Mouse (Mus musculus): ENCODE measurements around the gene Gm45062. TPM values are rescaled to one million over a fixed set of nuclear protein-coding genes. Genes with fewer than 3 reads are reported as not detected.

The Gm45062 gene
- total RNA-seq, 1 experiment = 1.5 TPM

- TF ChIP-seq HCFC1 (IDR thresholded peaks at IDR 0.05; ENCODE audit: borderline replicate concordance, insufficient read depth, low read length) (no peak), ZNF384 (IDR thresholded peaks at IDR 0.05; ENCODE audit: low read depth, low read length) (no peak), MAFK (IDR thresholded peaks at IDR 0.05; ENCODE audit: insufficient read depth, low read depth, low read length) (no peak), ZC3H11A (IDR thresholded peaks at IDR 0.05; ENCODE audit: borderline replicate concordance, low read depth, low read length) (no peak), CHD2 (IDR thresholded peaks at IDR 0.05; ENCODE audit: low read depth, low read length) (no peak)
- no peaks in the 10 kb centered on the region for H3K9me3 ChIP-seq (ENCODE audit: control insufficient read depth, insufficient read depth, low read depth, low read length)
- DNase-seq (ENCODE audit: low read depth, low spot score) = no peak
- no peaks in the 10 kb centered on the region for H3K36me3 ChIP-seq (ENCODE audit: control insufficient read depth, insufficient read depth, low read length, poor library complexity, severe bottlenecking)
- H3K4me3 ChIP-seq (ENCODE audit: insufficient read depth in 1 of 2, low read depth in 1 of 2, low read length in 2 of 2, poor library complexity in 1 of 2, severe bottlenecking in 1 of 2) = no peak overlapping the region
- H3K27ac ChIP-seq (ENCODE audit: insufficient read depth, low read depth, low read length, poor library complexity, severe bottlenecking) = no peak overlapping the region
- in situ Hi-C loops (cut with MboI; ENCODE audit: low sequenced_read_pairs in 2 of 2, unreplicated experiment in 2 of 2) = no loop called here
- no peak overlapping the region for H3K9ac ChIP-seq (ENCODE audit: insufficient read depth, low read depth, low read length, poor library complexity, severe bottlenecking)
- H3K4me1 ChIP-seq (ENCODE audit: control insufficient read depth in 2 of 2, insufficient read depth in 2 of 2, low read length in 2 of 2, poor library complexity in 1 of 2) = no peaks in the 10 kb centered on the region
Observed at GRCm38 (mm10) chr6:8632701-8633100, 373.5 kb downstream of the Gm45062 start.

GRCm38 (mm10) chr6:8638122-8638521, 378.9 kb downstream of the Gm45062 start:
- Histone ChIP-seq H3K36me3 (ENCODE audit: control insufficient read depth, insufficient read depth, low read length, poor library complexity, severe bottlenecking) (no peaks in the 10 kb centered on the region), H3K4me3 (ENCODE audit: insufficient read depth in 1 of 2, low read depth in 1 of 2, low read length in 2 of 2, poor library complexity in 1 of 2, severe bottlenecking in 1 of 2) (no peak overlapping the region), H3K4me1 (ENCODE audit: control insufficient read depth in 2 of 2, insufficient read depth in 2 of 2, low read length in 2 of 2, poor library complexity in 1 of 2) (no peaks in the 10 kb centered on the region), H3K27ac (ENCODE audit: insufficient read depth, low read depth, low read length, poor library complexity, severe bottlenecking) (no peak overlapping the region), H3K9me3 (ENCODE audit: control insufficient read depth, insufficient read depth, low read depth, low read length) (no peaks in the 10 kb centered on the region), H3K9ac (ENCODE audit: insufficient read depth, low read depth, low read length, poor library complexity, severe bottlenecking) (no peak overlapping the region)
- no peak for DNase-seq (ENCODE audit: low read depth, low spot score)
- in situ Hi-C loops (cut with MboI; ENCODE audit: low sequenced_read_pairs in 2 of 2, unreplicated experiment in 2 of 2) = no loop called here
- TF ChIP-seq ZNF384 (IDR thresholded peaks at IDR 0.05; ENCODE audit: low read depth, low read length) (no peak), ZC3H11A (IDR thresholded peaks at IDR 0.05; ENCODE audit: borderline replicate concordance, low read depth, low read length) (no peak), MAFK (IDR thresholded peaks at IDR 0.05; ENCODE audit: insufficient read depth, low read depth, low read length) (no peak), HCFC1 (IDR thresholded peaks at IDR 0.05; ENCODE audit: borderline replicate concordance, insufficient read depth, low read length) (no peak), CHD2 (IDR thresholded peaks at IDR 0.05; ENCODE audit: low read depth, low read length) (no peak)

GRCm38 (mm10) chr6:8638899-8639298, 379.6 kb downstream of the Gm45062 start:
- no peak for TF ChIP-seq CHD2 (IDR thresholded peaks at IDR 0.05; ENCODE audit: low read depth, low read length)
- no peak for TF ChIP-seq HCFC1 (IDR thresholded peaks at IDR 0.05; ENCODE audit: borderline replicate concordance, insufficient read depth, low read length)
- no peak for TF ChIP-seq ZC3H11A (IDR thresholded peaks at IDR 0.05; ENCODE audit: borderline replicate concordance, low read depth, low read length)
- TF ChIP-seq ZNF384 (IDR thresholded peaks at IDR 0.05; ENCODE audit: low read depth, low read length) = no peak
- TF ChIP-seq MAFK (IDR thresholded peaks at IDR 0.05; ENCODE audit: insufficient read depth, low read depth, low read length) = no peak
- no peak overlapping the region for H3K9ac ChIP-seq (ENCODE audit: insufficient read depth, low read depth, low read length, poor library complexity, severe bottlenecking)
- in situ Hi-C loops (cut with MboI; ENCODE audit: low sequenced_read_pairs in 2 of 2, unreplicated experiment in 2 of 2) = no loop called here
- no peak overlapping the region for H3K4me3 ChIP-seq (ENCODE audit: insufficient read depth in 1 of 2, low read depth in 1 of 2, low read length in 2 of 2, poor library complexity in 1 of 2, severe bottlenecking in 1 of 2)
- no peaks in the 10 kb centered on the region for H3K4me1 ChIP-seq (ENCODE audit: control insufficient read depth in 2 of 2, insufficient read depth in 2 of 2, low read length in 2 of 2, poor library complexity in 1 of 2)
- no peaks in the 10 kb centered on the region for H3K36me3 ChIP-seq (ENCODE audit: control insufficient read depth, insufficient read depth, low read length, poor library complexity, severe bottlenecking)
- H3K27ac ChIP-seq (ENCODE audit: insufficient read depth, low read depth, low read length, poor library complexity, severe bottlenecking) = no peak overlapping the region
- no peak for DNase-seq (ENCODE audit: low read depth, low spot score)
- H3K9me3 ChIP-seq (ENCODE audit: control insufficient read depth, insufficient read depth, low read depth, low read length) = no peaks in the 10 kb centered on the region

GRCm38 (mm10) chr6:8639526-8639925, 380.3 kb downstream of the Gm45062 start:
- Histone ChIP-seq H3K4me3 (ENCODE audit: insufficient read depth in 1 of 2, low read depth in 1 of 2, low read length in 2 of 2, poor library complexity in 1 of 2, severe bottlenecking in 1 of 2) (no peak overlapping the region), H3K9ac (ENCODE audit: insufficient read depth, low read depth, low read length, poor library complexity, severe bottlenecking) (no peak overlapping the region), H3K9me3 (ENCODE audit: control insufficient read depth, insufficient read depth, low read depth, low read length) (no peaks in the 10 kb centered on the region), H3K36me3 (ENCODE audit: control insufficient read depth, insufficient read depth, low read length, poor library complexity, severe bottlenecking) (no peaks in the 10 kb centered on the region), H3K27ac (ENCODE audit: insufficient read depth, low read depth, low read length, poor library complexity, severe bottlenecking) (no peak overlapping the region), H3K4me1 (ENCODE audit: control insufficient read depth in 2 of 2, insufficient read depth in 2 of 2, low read length in 2 of 2, poor library complexity in 1 of 2) (no peaks in the 10 kb centered on the region)
- no peak for DNase-seq (ENCODE audit: low read depth, low spot score)
- TF ChIP-seq MAFK (IDR thresholded peaks at IDR 0.05; ENCODE audit: insufficient read depth, low read depth, low read length) = no peak
- no peak for TF ChIP-seq CHD2 (IDR thresholded peaks at IDR 0.05; ENCODE audit: low read depth, low read length)
- in situ Hi-C loops (cut with MboI; ENCODE audit: low sequenced_read_pairs in 2 of 2, unreplicated experiment in 2 of 2) = no loop called here

GRCm38 (mm10) chr6:8640863-8641262, 381.6 kb downstream of the Gm45062 start:
- no peaks in the 10 kb centered on the region for H3K36me3 ChIP-seq (ENCODE audit: control insufficient read depth, insufficient read depth, low read length, poor library complexity, severe bottlenecking)
- H3K4me1 ChIP-seq (ENCODE audit: control insufficient read depth in 2 of 2, insufficient read depth in 2 of 2, low read length in 2 of 2, poor library complexity in 1 of 2) = no peaks in the 10 kb centered on the region
- in situ Hi-C loops (cut with MboI; ENCODE audit: low sequenced_read_pairs in 2 of 2, unreplicated experiment in 2 of 2) = no loop called here
- H3K9ac ChIP-seq (ENCODE audit: insufficient read depth, low read depth, low read length, poor library complexity, severe bottlenecking) = no peak overlapping the region
- no peak overlapping the region for H3K4me3 ChIP-seq (ENCODE audit: insufficient read depth in 1 of 2, low read depth in 1 of 2, low read length in 2 of 2, poor library complexity in 1 of 2, severe bottlenecking in 1 of 2)
- no peaks in the 10 kb centered on the region for H3K9me3 ChIP-seq (ENCODE audit: control insufficient read depth, insufficient read depth, low read depth, low read length)
- no peak for TF ChIP-seq ZC3H11A (IDR thresholded peaks at IDR 0.05; ENCODE audit: borderline replicate concordance, low read depth, low read length)
- no peak for TF ChIP-seq CHD2 (IDR thresholded peaks at IDR 0.05; ENCODE audit: low read depth, low read length)
- no peak for TF ChIP-seq HCFC1 (IDR thresholded peaks at IDR 0.05; ENCODE audit: borderline replicate concordance, insufficient read depth, low read length)
- no peak for TF ChIP-seq ZNF384 (IDR thresholded peaks at IDR 0.05; ENCODE audit: low read depth, low read length)
- TF ChIP-seq MAFK (IDR thresholded peaks at IDR 0.05; ENCODE audit: insufficient read depth, low read depth, low read length) = no peak
- no peak overlapping the region for H3K27ac ChIP-seq (ENCODE audit: insufficient read depth, low read depth, low read length, poor library complexity, severe bottlenecking)
- DNase-seq (ENCODE audit: low read depth, low spot score) = no peak
